Mouse (Mus musculus): ENCODE measurements at regions not wholly inside any gene's neighbourhood (a gene's known extent, or its start where the extent isn't known, plus 50 kb on each side); places are given as distances from the start of the nearest gene placed in this dataset.
"Not testable (repeated sequence)": the region's sequence is repeated elsewhere in the genome, so short reads cannot be mapped to it uniquely, and the experiment has no call there.

DNA sequence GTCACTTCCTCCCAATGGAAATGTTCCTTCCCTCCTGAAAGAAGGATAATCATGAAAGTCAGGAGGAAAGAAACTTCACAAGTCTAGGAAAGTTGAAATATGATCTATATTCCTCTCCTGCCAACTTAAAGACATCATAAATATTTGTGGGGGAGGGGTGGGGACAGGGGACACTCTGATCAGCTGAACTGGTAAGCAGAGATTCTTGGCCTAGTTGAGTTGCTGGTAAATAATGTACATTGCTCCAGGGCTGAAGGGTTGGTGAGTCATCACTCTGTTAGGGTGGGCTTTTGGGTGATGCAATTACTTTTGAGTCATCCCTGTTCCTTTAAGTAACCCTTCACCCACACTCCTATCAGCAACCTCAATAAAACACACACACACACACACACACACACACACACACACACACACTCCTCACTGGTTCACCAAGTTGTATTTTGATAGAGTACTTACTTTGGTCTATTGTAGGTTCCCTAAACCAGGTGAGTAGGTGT, 56.0 kb downstream of the Ccdc71l start:
- DNase-seq = no peak

GRCm38 (mm10) chr12:32435126-32435525, 56.6 kb downstream of the Ccdc71l start:
- DNase-seq = no peak

DNA sequence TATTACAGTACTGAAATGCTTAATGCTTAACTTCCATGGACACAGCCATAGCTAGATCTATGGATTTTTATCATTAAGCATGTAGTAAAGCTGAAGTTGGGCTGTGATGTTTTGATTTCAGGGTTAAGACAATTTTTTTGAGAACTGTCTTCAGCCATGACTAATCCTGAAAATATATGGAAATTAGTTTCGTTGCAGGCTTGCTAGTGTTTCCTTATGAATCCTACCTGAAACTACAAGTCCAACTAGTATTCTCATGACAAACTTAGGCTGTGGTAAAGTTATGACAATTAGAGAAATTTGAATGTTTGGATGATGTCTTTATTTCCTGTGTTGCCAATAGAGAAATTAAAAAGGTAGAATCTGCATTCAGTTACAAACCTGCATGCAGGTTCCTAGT, 59.7 kb downstream of the Ccdc71l start:
- DNase-seq = no peak

DNA sequence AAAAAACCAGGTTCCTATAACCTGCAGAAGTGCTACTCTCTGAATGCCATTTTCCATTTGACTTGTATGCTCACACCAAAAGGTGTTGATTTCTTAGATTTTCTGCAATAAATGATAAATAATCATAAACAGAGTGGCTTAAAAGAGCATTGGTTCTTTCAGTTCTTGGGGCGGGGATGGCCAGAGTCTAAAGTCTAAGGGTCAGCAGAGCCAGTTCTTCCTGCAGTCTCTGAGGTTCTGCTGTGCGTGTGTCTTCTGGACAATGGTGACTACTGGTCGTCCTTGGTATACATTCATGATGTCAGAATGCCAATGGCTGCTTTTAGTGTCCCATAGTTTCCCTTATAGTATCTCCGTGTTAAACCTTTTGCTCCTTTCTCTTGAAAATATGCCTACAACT, 66.3 kb downstream of the Ccdc71l start:
- no peak for DNase-seq

GRCm38 (mm10) chr12:32445874-32446273, 67.4 kb downstream of the Ccdc71l start:
- DNase-seq = no peak

DNA sequence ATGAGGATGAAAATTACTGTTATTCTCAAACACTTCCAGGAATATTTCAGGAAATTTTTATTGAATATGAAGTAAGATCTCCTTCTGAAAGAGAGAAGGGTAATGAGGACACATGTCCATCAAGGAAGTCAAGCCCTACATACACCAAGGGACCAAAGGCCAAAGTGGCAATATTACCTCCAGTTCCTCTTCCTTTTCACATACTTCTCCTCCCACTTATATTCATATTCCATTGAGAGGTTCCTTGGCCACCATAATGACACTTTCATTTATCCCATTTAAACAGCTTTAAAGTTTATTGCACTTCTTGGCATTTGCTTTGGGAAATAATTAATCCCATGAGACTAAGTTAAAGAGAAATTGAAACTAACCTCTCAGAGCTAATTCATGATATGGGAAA, 70.9 kb downstream of the Ccdc71l start:
- DNase-seq = no peak

GRCm38 (mm10) chr12:32451226-32451625, 72.7 kb downstream of the Ccdc71l start:
- DNase-seq = no peak

GRCm38 (mm10) chr12:32454794-32455193, 76.3 kb downstream of the Ccdc71l start:
- no peak for DNase-seq

DNA sequence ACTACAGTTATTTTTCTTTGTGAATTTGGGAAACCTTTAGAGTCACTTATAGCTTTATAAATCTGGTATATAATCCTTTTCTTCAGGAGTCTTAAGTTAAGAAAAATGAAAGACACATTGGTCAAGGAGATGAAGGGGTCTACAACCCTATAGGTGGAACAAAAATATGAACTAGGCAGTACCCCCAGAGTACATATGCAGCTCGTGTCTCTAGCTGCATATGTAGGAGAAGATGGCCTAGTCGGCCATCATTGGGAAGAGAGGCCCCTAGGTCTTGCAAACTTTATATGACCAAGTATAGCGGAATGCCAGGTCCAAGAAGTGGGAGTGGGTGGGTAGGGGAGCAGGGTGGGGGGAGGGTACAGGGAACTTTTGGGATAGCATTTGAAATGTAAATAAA, 76.7 kb downstream of the Ccdc71l start:
- not testable (repeated sequence) for DNase-seq

DNA sequence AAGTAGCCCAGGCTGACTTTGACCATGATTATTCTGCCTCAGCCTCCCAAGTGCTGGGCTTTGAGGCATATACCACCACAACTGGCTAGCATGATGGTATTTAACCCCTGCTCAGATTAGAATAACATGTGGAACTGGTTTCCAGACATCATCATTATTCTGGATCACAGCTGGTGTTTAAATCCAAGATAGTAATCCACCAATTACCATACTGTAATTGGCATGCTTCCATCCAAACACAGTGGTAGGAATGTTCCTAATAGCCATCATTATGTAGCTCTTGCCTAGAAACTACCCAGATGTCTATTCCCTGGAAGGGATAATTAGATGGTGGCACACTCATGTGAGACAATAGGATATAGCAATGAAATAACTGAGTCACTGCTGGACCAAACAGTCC, 77.4 kb downstream of the Ccdc71l start:
- no peak for DNase-seq

GRCm38 (mm10) chr12:32456796-32457195, 78.3 kb downstream of the Ccdc71l start:
- DNase-seq = no peak

GRCm38 (mm10) chr12:32458386-32458785, 79.9 kb downstream of the Ccdc71l start:
- DNase-seq = no peak

GRCm38 (mm10) chr12:32460330-32460998, 82.0 kb downstream of the Ccdc71l start:
- no peak for DNase-seq

DNA sequence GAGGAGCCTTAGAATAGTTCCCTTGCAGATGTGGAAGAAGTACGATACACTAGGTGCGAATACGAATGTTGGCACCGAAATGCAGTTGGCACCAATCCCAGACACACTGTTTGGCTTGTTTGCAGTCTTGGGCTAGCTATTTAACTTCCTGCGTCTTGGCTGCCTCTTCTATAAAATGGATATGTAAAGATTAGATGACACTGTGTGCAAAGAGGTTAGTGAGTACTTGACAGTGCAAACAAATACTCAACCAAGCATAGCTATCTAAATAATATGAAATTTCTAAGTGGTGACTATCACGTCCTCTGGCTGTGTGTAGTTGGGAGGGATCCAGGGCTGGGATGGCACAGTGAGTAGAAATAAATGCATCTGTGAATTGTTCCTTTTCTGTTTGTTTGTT, 86.9 kb downstream of the Ccdc71l start:
- DNase-seq = no peak

GRCm38 (mm10) chr12:32469863-32470262, 91.4 kb downstream of the Ccdc71l start:
- no peak for DNase-seq

GRCm38 (mm10) chr12:32479451-32479850, 100.9 kb downstream of the Ccdc71l start:
- no peak for DNase-seq

GRCm38 (mm10) chr12:32480268-32480667, 101.8 kb downstream of the Ccdc71l start:
- no peak for DNase-seq

DNA sequence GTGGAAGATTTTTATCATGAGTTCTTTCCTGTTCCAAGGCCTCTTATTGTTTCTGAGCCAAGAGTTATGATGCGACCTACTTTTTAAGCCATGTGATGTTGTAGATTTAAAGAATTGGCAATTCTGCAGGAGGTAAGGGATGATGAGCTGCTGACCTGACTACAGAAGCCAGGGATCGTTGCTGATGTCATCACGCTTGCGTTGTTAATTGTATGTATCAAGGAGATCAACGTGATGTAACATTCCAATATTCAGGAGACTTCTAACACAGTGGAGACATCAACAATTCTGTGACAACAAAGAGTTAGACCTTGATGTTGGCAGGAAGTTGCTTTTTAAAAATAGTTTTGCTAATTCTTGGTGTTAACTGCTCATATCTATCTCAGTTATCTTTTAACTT, 102.5 kb downstream of the Ccdc71l start:
- no peak for DNase-seq

GRCm38 (mm10) chr12:32482343-32482742, 103.8 kb downstream of the Ccdc71l start:
- no peak for DNase-seq

GRCm38 (mm10) chr12:32482777-32483176, 104.3 kb downstream of the Ccdc71l start:
- DNase-seq = no peak

DNA sequence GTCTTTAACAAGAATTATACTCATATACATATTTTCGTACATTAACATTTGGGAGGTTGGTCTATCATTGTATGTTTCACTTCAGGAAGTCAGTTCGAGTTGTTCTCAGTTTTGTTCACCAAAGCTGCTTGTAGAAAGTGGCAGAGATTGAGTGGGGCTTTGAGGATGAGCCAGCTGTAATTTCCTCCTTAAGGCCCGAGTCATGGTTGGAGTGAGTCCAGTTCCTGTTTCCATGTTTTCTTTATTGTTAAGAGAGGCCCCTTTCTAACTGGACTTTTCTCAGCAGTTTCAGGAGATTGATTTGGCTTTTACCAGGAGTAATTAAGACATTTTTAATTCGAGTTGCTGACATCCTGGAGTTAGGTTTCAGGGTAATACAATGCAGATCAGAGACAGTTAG, 107.7 kb downstream of the Ccdc71l start:
- no peak for DNase-seq

DNA sequence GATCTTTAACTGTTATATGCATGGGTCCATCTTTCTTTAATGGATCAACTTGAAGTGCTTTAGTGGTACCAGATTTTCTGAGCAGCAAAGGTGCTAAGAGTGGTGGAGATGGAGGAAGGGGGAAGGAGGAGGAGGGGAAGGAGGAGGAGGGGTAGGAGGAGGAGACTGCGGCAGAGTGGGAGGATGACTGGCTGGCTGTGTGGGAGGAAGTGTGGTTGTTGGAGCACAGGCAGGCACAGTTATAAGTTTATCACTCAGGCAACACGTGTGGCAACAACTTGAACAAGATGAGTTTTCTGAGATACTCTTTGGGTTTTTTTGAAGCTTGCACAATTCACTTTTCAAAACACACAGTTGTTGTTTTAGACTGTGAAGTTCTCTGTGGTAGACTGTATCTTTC, 108.2 kb downstream of the Ccdc71l start:
- DNase-seq = no peak

DNA sequence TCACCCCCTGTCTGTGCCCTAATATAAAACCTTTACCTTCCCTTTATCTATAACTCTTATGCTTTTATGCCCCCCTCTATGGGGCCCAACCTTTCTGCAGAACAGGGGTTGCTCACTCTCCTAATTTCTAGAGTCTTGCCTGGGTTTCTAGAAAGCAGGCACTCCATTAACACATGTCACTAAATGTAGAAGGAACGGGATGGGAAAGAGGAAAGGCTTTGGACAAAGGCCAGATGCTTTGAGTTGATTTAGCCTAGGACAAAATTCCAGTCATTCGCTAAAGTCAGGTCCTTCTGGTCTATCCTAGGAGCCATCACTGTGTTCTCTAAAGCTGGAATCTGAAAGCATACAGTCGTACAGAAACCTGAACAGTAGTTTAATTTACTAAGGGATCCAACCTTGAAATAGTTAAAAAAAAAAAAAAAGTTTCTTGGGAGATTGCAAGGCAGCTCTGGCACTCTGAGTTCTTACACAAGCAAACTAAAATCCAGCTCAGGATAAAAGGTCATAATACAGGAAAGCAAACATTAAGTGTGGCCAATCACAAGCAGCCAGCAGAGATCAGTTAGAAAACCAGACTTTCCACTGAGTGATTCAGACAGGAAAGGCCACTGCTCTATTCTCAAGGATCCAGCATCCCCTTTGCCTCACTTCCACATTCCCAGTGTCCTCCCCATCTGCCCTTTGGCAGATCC, 109.5 kb downstream of the Ccdc71l start:
- DNase-seq = no peak

- DNase-seq = no peak
These were observed 110.0 kb downstream of the Ccdc71l start for GRCm38 (mm10) chr12:32488578-32488892.

Measured in spleen, adult 18-20 months (tissue).